Mouse (Mus musculus) monocyte, adult 5-6 weeks (primary cell): ENCODE measurements around the gene Prokr1. TPM values are rescaled to one million over a fixed set of nuclear protein-coding genes. Genes with fewer than 3 reads are reported as not detected.

ENCODE experiments used
- ATAC-seq: fragments of 153-309, 156-312 bp; replicated peaks from 2 replicates; pipeline ENCODE4 v1.8.0; 2017; ENCODE audit warnings: mild to moderate bottlenecking; ENCODE audit not compliant: low TSS enrichment, insufficient number of reproducible peaks, severe bottlenecking, poor library complexity, low FRiP score
- total RNA-seq: library from RNA; stranded (forward); fragments of 200-1000, 200-491, 200-594 nt; gene quantifications from 3 replicates; pipeline ENCODE4 v1.2.3, GENCODE M21; 2017

The Prokr1 gene
- total RNA-seq, 1 experiment from 2014 or later: 0.67 TPM

DNA sequence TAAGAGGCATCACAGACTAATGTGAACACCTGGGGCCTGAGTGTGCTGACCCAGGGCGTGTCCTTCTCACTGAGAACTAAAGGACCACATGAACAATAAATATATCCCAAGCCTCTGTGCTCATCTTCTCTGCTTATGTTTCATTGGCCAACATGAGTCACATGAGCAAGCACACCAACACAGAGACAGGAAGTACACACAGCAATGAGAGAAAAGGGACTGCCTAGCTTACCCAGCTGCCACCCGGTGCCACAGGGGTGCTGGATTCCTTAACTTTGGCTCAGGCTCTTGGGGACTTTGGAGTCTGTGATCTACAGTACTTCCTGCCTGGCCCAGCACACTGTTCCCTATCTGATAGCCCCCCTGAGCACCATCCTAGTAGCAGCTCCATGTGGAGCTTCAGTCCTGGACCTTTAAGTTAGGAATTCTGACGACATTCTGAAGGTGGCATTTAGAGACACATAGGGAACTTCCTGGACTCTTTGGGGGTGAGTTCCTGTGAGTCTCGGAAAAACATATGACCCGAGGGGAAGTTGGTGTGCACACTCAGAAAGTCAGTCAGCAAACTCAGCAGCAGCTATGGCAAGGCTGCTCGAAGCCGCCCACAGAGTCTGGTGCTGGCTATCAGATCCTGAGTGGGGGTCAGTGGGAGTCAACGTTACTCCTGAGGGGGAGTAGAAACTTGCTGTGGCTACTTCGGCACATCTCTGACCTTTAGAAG is 55.5 kb downstream of the Prokr1 start:
- ATAC-seq: peak; percentile 65

DNA sequence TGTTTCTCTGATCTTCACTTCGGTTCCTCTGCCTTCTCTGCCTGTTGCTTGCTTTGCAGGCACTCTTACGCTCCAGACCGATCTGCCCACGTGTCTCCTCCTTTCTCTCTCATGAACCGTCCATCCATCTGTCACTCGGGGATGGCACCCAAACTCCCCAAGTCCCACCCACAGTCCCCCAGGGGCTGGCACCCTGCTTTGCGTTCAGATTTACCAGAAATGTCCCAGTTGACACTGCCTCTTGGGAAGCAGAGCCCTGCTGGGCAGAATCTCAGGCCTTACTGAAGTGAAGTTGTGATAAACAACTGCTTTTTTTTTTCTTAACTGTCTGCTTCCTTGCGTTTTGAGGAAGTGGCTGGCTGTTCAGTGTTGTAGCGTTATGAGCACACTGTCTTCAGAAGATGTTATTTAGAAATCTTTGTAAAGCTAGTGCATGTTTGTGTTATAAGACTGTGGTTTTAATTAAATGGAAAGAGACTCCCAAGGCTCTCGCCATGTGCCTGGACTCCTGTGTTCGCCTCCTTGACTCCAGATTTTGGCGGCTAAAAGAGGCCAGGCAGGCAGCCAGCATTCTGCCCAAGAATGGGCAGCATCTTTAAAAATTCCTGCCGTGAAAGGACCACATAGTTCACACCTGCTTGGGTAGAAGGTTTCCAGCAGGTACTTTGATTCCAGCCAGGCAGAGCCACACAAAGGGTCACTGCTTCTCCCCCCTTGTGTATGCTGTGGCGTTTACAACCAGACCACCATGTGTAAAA is 57.4 kb downstream of the Prokr1 start, which contains the start of gene Arhgap25:
Gene Arhgap25, minus strand, starts transcription at position 307 of the 758 bp plus-strand sequence.
- ATAC-seq: peak; percentile 33

DNA sequence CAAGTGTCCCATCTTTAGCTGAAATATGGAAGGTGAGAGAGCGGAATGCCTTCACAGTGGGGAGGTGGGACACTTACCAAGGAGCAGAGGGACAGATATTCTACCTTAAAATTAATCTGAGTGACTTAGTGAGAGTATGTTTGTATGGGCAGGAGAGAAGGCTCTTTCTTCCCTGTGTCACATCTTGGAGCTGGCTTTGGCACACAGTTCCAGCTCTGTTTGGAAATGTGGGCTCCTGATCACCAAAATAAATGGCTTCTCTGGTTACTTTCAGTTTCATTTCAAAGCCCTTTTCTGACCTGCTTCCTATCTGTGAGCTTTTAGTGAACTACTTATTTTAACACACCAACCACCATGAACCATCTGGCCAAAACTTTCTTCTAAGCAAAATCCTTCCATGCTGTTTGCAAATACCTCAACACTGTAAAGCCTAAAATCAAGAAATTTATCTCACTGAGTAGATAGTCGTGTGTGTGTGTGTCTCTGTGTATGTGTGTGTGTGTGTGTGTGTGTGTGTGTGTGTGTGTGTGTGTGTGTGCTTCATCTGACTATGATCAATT is 59.0 kb downstream of the Prokr1 start:
- no peak for ATAC-seq

DNA sequence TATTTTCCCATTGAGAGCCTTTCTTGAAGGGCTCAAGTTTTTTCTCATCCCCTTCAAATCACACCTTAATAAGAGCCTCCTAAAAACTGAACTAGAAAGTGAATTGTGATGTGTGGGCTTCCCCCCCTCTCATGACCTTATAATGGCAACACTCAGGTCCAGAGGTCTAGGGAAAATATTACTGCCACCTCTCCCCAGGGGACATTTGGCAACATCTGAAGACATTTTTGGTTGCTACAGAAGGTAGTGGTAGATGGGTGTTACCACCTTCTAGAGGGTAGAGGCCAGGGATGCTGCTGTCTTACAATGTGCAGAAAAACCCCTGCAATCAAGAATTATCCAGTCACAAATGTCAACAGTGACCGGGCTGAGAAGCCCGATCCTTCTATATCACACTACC is 60.2 kb downstream of the Prokr1 start:
- no peak for ATAC-seq

Other genes with a start within 250 kb of the Prokr1 start
- gene Gkn1, start 239.8 kb downstream of the Prokr1 start, total RNA-seq: not detected in 3 replicates
- gene Gkn2, start 217.4 kb downstream of the Prokr1 start, total RNA-seq: not detected in 3 replicates
- not detected in 3 replicates for gene Gkn3, start 201.8 kb downstream of the Prokr1 start, total RNA-seq
- not detected in 3 replicates for gene Bmp10, start 161.7 kb downstream of the Prokr1 start, total RNA-seq
- 138 to 220 TPM (median 146 TPM) in 3 replicates for gene Arhgap25, start 57.5 kb downstream of the Prokr1 start, total RNA-seq
- gene Aplf, start 81.5 kb upstream of the Prokr1 start, total RNA-seq: 5.2 to 12.7 TPM (median 8.7 TPM) in 3 replicates
- not detected in 3 replicates for gene Efcc1, start 140.1 kb upstream of the Prokr1 start, total RNA-seq
- 1.9 to 42.8 TPM (median 3.1 TPM) in 3 replicates for gene Gp9, start 187.3 kb upstream of the Prokr1 start, total RNA-seq
- gene Rab43, start 221.4 kb upstream of the Prokr1 start, total RNA-seq: 33.6 to 48.6 TPM (median 34.7 TPM) in 3 replicates
- 27.5 to 45.6 TPM (median 37.9 TPM) in 3 replicates for gene Gm45140, start 245.1 kb upstream of the Prokr1 start, total RNA-seq
- 60.7 to 130 TPM (median 83.6 TPM) in 3 replicates for gene Isy1, start 248.1 kb upstream of the Prokr1 start, total RNA-seq